8 mouse cellular contexts compared by ENCODE assay signal in the genomic region with DNA sequence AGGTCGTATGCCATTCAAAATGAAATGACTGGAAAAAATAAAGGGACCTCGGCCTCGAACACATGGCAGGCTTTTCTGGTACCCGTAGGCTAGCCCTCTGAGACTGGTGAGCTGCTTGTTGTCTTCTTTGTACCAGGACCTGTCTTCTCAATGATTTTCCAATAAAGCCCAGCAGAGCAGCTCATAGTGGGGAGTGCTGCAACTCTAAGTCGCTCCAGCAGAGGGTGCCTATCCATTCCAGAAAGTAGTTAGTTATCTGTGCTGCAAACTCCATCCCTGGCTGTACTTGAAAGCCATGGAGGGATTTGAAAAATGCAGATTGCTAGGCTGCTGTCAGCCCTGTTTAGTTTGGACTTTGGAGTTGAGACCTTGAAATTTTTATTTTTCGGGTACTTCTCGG.
A peak's percentile ranks its signal among the peaks of the same experiment; 100 is the strongest.
DNase-seq lines count a peak whose midpoint lies in the region; ATAC-seq and TF ChIP-seq lines count a peak whose summit lies in the region.

No protein-coding gene starts in this region.

- TF ChIP-seq RAD21 in MEL (IDR thresholded peaks at IDR 0.05; ENCODE audit: low read depth, low read length): peak; percentile 69

- 0 out of 2 replicates have a peak overlapping the region, but pooled peaks have one; percentile 1 for H3K27ac ChIP-seq in heart, embryonic 13.5 days (replicated peaks)
- H3K27ac ChIP-seq in heart, embryonic 10.5 days: no peak overlapping the region
- no peak overlapping the region for H3K27ac ChIP-seq in MEL (ENCODE audit: control insufficient read depth, low read depth, low read length)
- no peak overlapping the region for H3K27ac ChIP-seq in cortical plate, adult 2 months (ENCODE audit: insufficient read depth, low read length)
- H3K27ac ChIP-seq in heart, embryonic 15.5 days: no peak overlapping the region
- peak overlapping the region; percentile 52 for H3K27ac ChIP-seq in midbrain, embryonic 10.5 days (replicated peaks)

- TF ChIP-seq CTCF in MEL (IDR thresholded peaks at IDR 0.05 in 2 of 3, conservative IDR thresholded peaks at IDR 0.05 in 1 of 3; ENCODE audit: control insufficient read depth in 1 of 3, insufficient read depth in 1 of 3, low read depth in 2 of 3, low read length in 3 of 3, poor library complexity in 1 of 3, severe bottlenecking in 1 of 3): peak; percentile 66 to 82 (median 70)
- TF ChIP-seq CTCF in cortical plate, adult 2 months (IDR thresholded peaks at IDR 0.05; ENCODE audit: extremely low read depth, insufficient read depth, low read length): peak; percentile 74

- DNase-seq in heart, embryonic 10.5 days (ENCODE audit: low spot score): no peak
- DNase-seq in MEL (ENCODE audit: low read depth, low spot score): peak; percentile 58
- DNase-seq in layer of hippocampus, adult 9-10 months (ENCODE audit: low spot score): peak; percentile 53
- DNase-seq in midbrain, embryonic 10.5 days (ENCODE audit: low spot score): peak; percentile 61
- DNase-seq in thymus, postnatal 0 days (ENCODE audit: low spot score): peak; percentile 59

- H3K27me3 ChIP-seq in heart, embryonic 13.5 days (replicated peaks): no peaks in the 10 kb centered on the region
- no peaks in the 10 kb centered on the region for H3K27me3 ChIP-seq in heart, embryonic 10.5 days (ENCODE audit: insufficient read depth, poor library complexity, severe bottlenecking)
- H3K27me3 ChIP-seq in MEL (ENCODE audit: control insufficient read depth in 1 of 2, insufficient read depth in 2 of 2, low read length in 2 of 2): 0 out of 4 replicates have a peak, but pooled peaks cover 0 to 2% of the 10 kb centered on the region in 2 experiments
- H3K27me3 ChIP-seq in heart, embryonic 15.5 days: no peaks in the 10 kb centered on the region
- no peaks in the 10 kb centered on the region for H3K27me3 ChIP-seq in midbrain, embryonic 10.5 days (ENCODE audit: low read depth, poor library complexity, severe bottlenecking)

- no peak for TF ChIP-seq POLR2A in MEL (IDR thresholded peaks at IDR 0.05; ENCODE audit: control insufficient read depth in 1 of 2, insufficient read depth in 1 of 2, low read depth in 1 of 2, low read length in 2 of 2, poor library complexity in 1 of 2)
- TF ChIP-seq POLR2A in cortical plate, adult 2 months (IDR thresholded peaks at IDR 0.05; ENCODE audit: extremely low read depth, insufficient read depth, low read length): no peak

- H3K9me3 ChIP-seq in heart, embryonic 13.5 days: no peaks in the 10 kb centered on the region
- no peaks in the 10 kb centered on the region for H3K9me3 ChIP-seq in heart, embryonic 10.5 days
- H3K9me3 ChIP-seq in MEL (replicated peaks; ENCODE audit: insufficient read depth, low read length): no peaks in the 10 kb centered on the region
- H3K9me3 ChIP-seq in heart, embryonic 15.5 days (replicated peaks): no peaks in the 10 kb centered on the region
- no peaks in the 10 kb centered on the region for H3K9me3 ChIP-seq in midbrain, embryonic 10.5 days (replicated peaks)

- TF ChIP-seq EP300 in MEL (IDR thresholded peaks at IDR 0.05; ENCODE audit: low read depth in 1 of 2, low read length in 2 of 2): no peak

- no peak overlapping the region for H3K4me2 ChIP-seq in heart, embryonic 13.5 days
- no peak overlapping the region for H3K4me2 ChIP-seq in heart, embryonic 15.5 days

- ATAC-seq in heart, embryonic 13.5 days (ENCODE audit: extremely low read depth, insufficient number of reproducible peaks, low FRiP score, low TSS enrichment): no peak
- ATAC-seq in heart, embryonic 15.5 days (replicated peaks; ENCODE audit: insufficient number of reproducible peaks, insufficient read depth, low FRiP score, low read depth): 0 out of 2 replicates have a peak, but pooled peaks have one; percentile 32

- no peak overlapping the region for H3K9ac ChIP-seq in heart, embryonic 13.5 days
- no peak overlapping the region for H3K9ac ChIP-seq in MEL (ENCODE audit: control insufficient read depth, low read depth, low read length, poor library complexity, severe bottlenecking)
- H3K9ac ChIP-seq in heart, embryonic 15.5 days: no peak overlapping the region

- H3K4me3 ChIP-seq in heart, embryonic 13.5 days: no peak overlapping the region
- no peak overlapping the region for H3K4me3 ChIP-seq in heart, embryonic 10.5 days
- H3K4me3 ChIP-seq in MEL (ENCODE audit: control insufficient read depth in 1 of 2, insufficient read depth in 1 of 2, low read depth in 2 of 2, low read length in 2 of 2): no peak overlapping the region
- H3K4me3 ChIP-seq in cortical plate, adult 2 months (ENCODE audit: insufficient read depth, low read length): no peak overlapping the region
- H3K4me3 ChIP-seq in heart, embryonic 15.5 days: no peak overlapping the region
- no peak overlapping the region for H3K4me3 ChIP-seq in midbrain, embryonic 10.5 days

- WGBS in heart, embryonic 13.5 days: 45% methylated on average over 7 of the region's 7 CpGs
- 53% methylated on average over 7 of the region's 7 CpGs for WGBS in heart, embryonic 10.5 days
- WGBS in heart, embryonic 15.5 days: 49% methylated on average over 7 of the region's 7 CpGs
- 65% methylated on average over 7 of the region's 7 CpGs for WGBS in midbrain, embryonic 10.5 days

- peaks cover 38% of the 10 kb centered on the region for H3K4me1 ChIP-seq in heart, embryonic 13.5 days
- peaks cover 35% of the 10 kb centered on the region for H3K4me1 ChIP-seq in heart, embryonic 10.5 days
- H3K4me1 ChIP-seq in MEL (ENCODE audit: control insufficient read depth in 1 of 2, insufficient read depth in 2 of 2, low read length in 2 of 2): no peaks in the 10 kb centered on the region
- peaks cover 5% of the 10 kb centered on the region; the same call in 1 of the 2 replicates for H3K4me1 ChIP-seq in cortical plate, adult 2 months (ENCODE audit: control insufficient read depth, insufficient read depth, low read length)
- H3K4me1 ChIP-seq in heart, embryonic 15.5 days (replicated peaks): peaks cover 21% of the 10 kb centered on the region
- peaks cover 13% of the 10 kb centered on the region for H3K4me1 ChIP-seq in midbrain, embryonic 10.5 days

- H3K79me2 ChIP-seq in MEL (ENCODE audit: control insufficient read depth, insufficient read depth, low read length, poor library complexity): no peaks in the 10 kb centered on the region

- H3K36me3 ChIP-seq in heart, embryonic 13.5 days: peaks cover 68% of the 10 kb centered on the region
- peaks cover 56% of the 10 kb centered on the region for H3K36me3 ChIP-seq in heart, embryonic 10.5 days
- H3K36me3 ChIP-seq in MEL (ENCODE audit: control insufficient read depth in 1 of 2, insufficient read depth in 2 of 2, low read length in 2 of 2): no peaks in the 10 kb centered on the region
- H3K36me3 ChIP-seq in heart, embryonic 15.5 days: 0 out of 2 replicates have a peak, but pooled peaks cover 9% of the 10 kb centered on the region
- peaks cover 31% of the 10 kb centered on the region for H3K36me3 ChIP-seq in midbrain, embryonic 10.5 days

TF ChIP-seq in MEL, 35 proteins besides CTCF, POLR2A, EP300 and RAD21:
- TF ChIP-seq JUND (IDR thresholded peaks at IDR 0.05; ENCODE audit: low read depth, low read length): no peak
- 0 out of 2 replicates have a peak, but pooled peaks have one; percentile 8 for TF ChIP-seq GATA1 (IDR thresholded peaks at IDR 0.05; ENCODE audit: low read depth, low read length)
- no peak for TF ChIP-seq MXI1 (IDR thresholded peaks at IDR 0.05; ENCODE audit: low read depth, low read length)
- TF ChIP-seq USF2 (IDR thresholded peaks at IDR 0.05; ENCODE audit: borderline replicate concordance in 1 of 2, insufficient read depth in 1 of 2, low read depth in 1 of 2, low read length in 2 of 2): no peak
- peak; percentile 70 for TF ChIP-seq ZC3H11A (IDR thresholded peaks at IDR 0.05; ENCODE audit: low read depth, low read length)
- peak; percentile 90 for TF ChIP-seq SMC3 (IDR thresholded peaks at IDR 0.05; ENCODE audit: low read depth, low read length)
- no peak for TF ChIP-seq MAFK (IDR thresholded peaks at IDR 0.05; ENCODE audit: borderline replicate concordance, low read depth, low read length)
- TF ChIP-seq MAX (IDR thresholded peaks at IDR 0.05; ENCODE audit: low read length): no peak
- no peak for TF ChIP-seq TCF12 (IDR thresholded peaks at IDR 0.05; ENCODE audit: low read depth, low read length)
- TF ChIP-seq ZNF384 (IDR thresholded peaks at IDR 0.05; ENCODE audit: low read depth, low read length): no peak
- no peak for TF ChIP-seq NRF1 (IDR thresholded peaks at IDR 0.05; ENCODE audit: insufficient read depth, low read depth, low read length, poor library complexity, severe bottlenecking)
- no peak for TF ChIP-seq KAT2A (conservative IDR thresholded peaks at IDR 0.05; ENCODE audit: low read depth, low read length)
- no peak for TF ChIP-seq MAZ (IDR thresholded peaks at IDR 0.05; ENCODE audit: low read depth, low read length)
- no peak for TF ChIP-seq ETS1 (IDR thresholded peaks at IDR 0.05; ENCODE audit: low read depth, low read length)
- no peak for TF ChIP-seq SIN3A (IDR thresholded peaks at IDR 0.05; ENCODE audit: low read length)
- no peak for TF ChIP-seq POLR2AphosphoS5 (IDR thresholded peaks at IDR 0.05; ENCODE audit: borderline replicate concordance, low read depth, low read length)
- TF ChIP-seq TBP (IDR thresholded peaks at IDR 0.05; ENCODE audit: low read depth, low read length): no peak
- no peak for TF ChIP-seq GABPA (IDR thresholded peaks at IDR 0.05; ENCODE audit: low read depth, low read length)
- TF ChIP-seq HCFC1 (IDR thresholded peaks at IDR 0.05; ENCODE audit: low read depth, low read length): no peak
- TF ChIP-seq MEF2A (IDR thresholded peaks at IDR 0.05; ENCODE audit: extremely low read depth, insufficient replicate concordance, low read depth, low read length, poor library complexity, severe bottlenecking): no peak
- TF ChIP-seq RCOR1 (IDR thresholded peaks at IDR 0.05; ENCODE audit: low read depth, low read length): no peak
- TF ChIP-seq MYC (IDR thresholded peaks at IDR 0.05; ENCODE audit: low read depth, low read length): no peak
- no peak for TF ChIP-seq UBTF (IDR thresholded peaks at IDR 0.05; ENCODE audit: borderline replicate concordance, insufficient read depth, low read depth, low read length)
- TF ChIP-seq NELFE (IDR thresholded peaks at IDR 0.05; ENCODE audit: low read depth, low read length): no peak
- no peak for TF ChIP-seq ELF1 (IDR thresholded peaks at IDR 0.05; ENCODE audit: low read depth, low read length)
- no peak for TF ChIP-seq ZKSCAN1 (IDR thresholded peaks at IDR 0.05; ENCODE audit: low read depth, low read length)

Comparison
In these comparisons a context has a peak if more than half of its experiments do, and no peak if none do; other contexts are left out.
1. H3K27ac ChIP-seq: peak in heart, embryonic 13.5 days (single experiment) and midbrain, embryonic 10.5 days (single experiment); none in heart, embryonic 10.5 days (single experiment), MEL (single experiment), cortical plate, adult 2 months (single experiment) and heart, embryonic 15.5 days (single experiment).